Mouse (Mus musculus) ES-E14 (cell line): ENCODE data around the gene She. TPM values are rescaled to one million over a fixed set of nuclear protein-coding genes. Genes with fewer than 3 reads are reported as not detected.

ENCODE experiments used
- DNase-seq: peaks from one replicate; pipeline ENCODE4 v3.0.0-alpha.2; 2013; ENCODE audit warnings: low read depth, low spot score
- H3K27ac ChIP-seq: 2 replicates; pipeline ENCODE4 v1.5.1; 2012; ENCODE audit warnings: low read depth, mild to moderate bottlenecking, low read length, moderate library complexity, mixed read lengths; ENCODE audit not compliant: poor library complexity, insufficient read depth, severe bottlenecking
- H3K36me3 ChIP-seq: 2 replicates; pipeline ENCODE4 v1.6.1; 2012; ENCODE audit warnings: mild to moderate bottlenecking, low read length, moderate library complexity, mixed read lengths; ENCODE audit not compliant: control insufficient read depth, poor library complexity, insufficient read depth, severe bottlenecking
- H3K4me1 ChIP-seq, 2 experiments: fragments of 150-350 bp in 1 of 2; sonication (generic) in 1 of 2; 2 replicates each; pipeline ENCODE4 v1.6.1; 2012; ENCODE audit warnings: low read length in 2 of 2, mild to moderate bottlenecking in 1 of 2, mixed read lengths in 1 of 2; ENCODE audit not compliant: control insufficient read depth in 2 of 2, insufficient read depth in 2 of 2, poor library complexity in 1 of 2
- H3K4me3 ChIP-seq, 2 experiments: fragments of 150-350 bp in 1 of 2; sonication (generic) in 1 of 2; 2 replicates each; pipeline ENCODE4 v1.5.1; 2012; ENCODE audit warnings: low read length in 2 of 2, low read depth in 1 of 2, mild to moderate bottlenecking in 1 of 2, mixed read lengths in 1 of 2; ENCODE audit not compliant: insufficient read depth in 1 of 2, poor library complexity in 1 of 2, severe bottlenecking in 1 of 2
- H3K9ac ChIP-seq: 2 replicates; pipeline ENCODE4 v1.6.1; 2012; ENCODE audit warnings: low read depth, mild to moderate bottlenecking, low read length, mixed read lengths; ENCODE audit not compliant: poor library complexity, insufficient read depth, severe bottlenecking
- H3K9me3 ChIP-seq: fragments of 150-350 bp; sonication (generic); 2 replicates; pipeline ENCODE4 v1.6.1; 2012; ENCODE audit warnings: low read depth, mild to moderate bottlenecking, low read length; ENCODE audit not compliant: control insufficient read depth, insufficient read depth
- CHD2 ChIP-seq: IDR thresholded peaks from 2 replicates; pipeline ENCODE4 v1.6.1; 2014; ENCODE audit warnings: mild to moderate bottlenecking, low read depth, low read length, inconsistent platforms
- HCFC1 ChIP-seq: IDR thresholded peaks from 2 replicates; pipeline ENCODE4 v1.6.1; 2012; ENCODE audit warnings: low read length, inconsistent platforms, borderline replicate concordance; ENCODE audit not compliant: insufficient read depth
- MAFK ChIP-seq: IDR thresholded peaks from 2 replicates; pipeline ENCODE4 v1.6.1; 2014; ENCODE audit warnings: mild to moderate bottlenecking, low read depth, low read length, inconsistent platforms; ENCODE audit not compliant: insufficient read depth
- ZC3H11A ChIP-seq: IDR thresholded peaks from 2 replicates; pipeline ENCODE4 v1.6.1; 2012; ENCODE audit warnings: low read depth, mild to moderate bottlenecking, inconsistent platforms, low read length, borderline replicate concordance
- ZNF384 ChIP-seq: IDR thresholded peaks from 2 replicates; pipeline ENCODE4 v1.6.1; 2012; ENCODE audit warnings: low read depth, low read length, inconsistent platforms
- in situ Hi-C, 2 experiments: fragments of 600-800 bp; cut with MboI; formaldehyde crosslinking; loops; one replicate each; pipeline ENCODE4 v1.15.1; 2025; ENCODE audit warnings: low sequenced_read_pairs in 2 of 2, inconsistent platforms in 1 of 2; ENCODE audit not compliant: unreplicated experiment in 2 of 2
- total RNA-seq: library from RNA; depleted of rRNA; stranded (reverse); fragments of 300-350 nt; gene quantifications from 2 replicates; pipeline ENCODE4 v1.2.3, GENCODE M21; 2012

The She gene
- total RNA-seq, 1 experiment, result 2.6 TPM

- Histone ChIP-seq H3K4me1 (peaks cover 16 to 36% of the 10 kb centered on the region in 2 experiments), H3K9me3 (no peaks in the 10 kb centered on the region), H3K4me3 (peak overlapping the region; percentile 14 to 46; a peak in 3 of 4 replicates), H3K36me3 (no peaks in the 10 kb centered on the region), H3K27ac (peak overlapping the region; percentile 98), H3K9ac (peak overlapping the region; percentile 18)
- no peak for DNase-seq
- in situ Hi-C loops, result no loop called here
- no peak for TF ChIP-seq CHD2
- no peak for TF ChIP-seq HCFC1
- no peak for TF ChIP-seq MAFK
- no peak for TF ChIP-seq ZC3H11A
- TF ChIP-seq ZNF384, result no peak
These were observed 28.3 kb upstream of the She start for GRCm38 (mm10) chr3:89802876-89803275.

- Histone ChIP-seq H3K9ac (peak overlapping the region; percentile 26; the same call in 1 of the 2 replicates), H3K27ac (peak overlapping the region; percentile 49; the same call in 1 of the 2 replicates), H3K9me3 (no peaks in the 10 kb centered on the region), H3K4me1 (peaks cover 16 to 37% of the 10 kb centered on the region in 2 experiments), H3K4me3 (no peak overlapping the region), H3K36me3 (no peaks in the 10 kb centered on the region)
- in situ Hi-C loops, result no loop called here
- DNase-seq, result no peak
- no peak for TF ChIP-seq ZC3H11A
- peak; percentile 29; the same call in 1 of the 2 replicates for TF ChIP-seq MAFK
- no peak for TF ChIP-seq CHD2
- no peak for TF ChIP-seq ZNF384
- no peak for TF ChIP-seq HCFC1
These were observed 26.0 kb upstream of the She start for GRCm38 (mm10) chr3:89805179-89805578.

- Histone ChIP-seq H3K27ac (no peak overlapping the region), H3K4me1 (peaks cover 8 to 36% of the 10 kb centered on the region in 2 experiments), H3K36me3 (no peaks in the 10 kb centered on the region), H3K9ac (no peak overlapping the region), H3K4me3 (no peak overlapping the region), H3K9me3 (no peaks in the 10 kb centered on the region)
- DNase-seq, result no peak
- in situ Hi-C loops, result no loop called here
- peak; percentile 66 for TF ChIP-seq ZNF384
- no peak for TF ChIP-seq CHD2
These were observed 24.4 kb upstream of the She start for GRCm38 (mm10) chr3:89806751-89807150.

GRCm38 (mm10) chr3:89807171-89807570, 24.0 kb upstream of the She start:
- in situ Hi-C loops, result no loop called here
- no peak overlapping the region for H3K27ac ChIP-seq

GRCm38 (mm10) chr3:89807881-89808280, 23.3 kb upstream of the She start:
- Histone ChIP-seq H3K36me3 (no peaks in the 10 kb centered on the region), H3K9me3 (no peaks in the 10 kb centered on the region), H3K27ac (no peak overlapping the region; the same call in 1 of the 2 replicates), H3K4me1 (peaks cover 5 to 26% of the 10 kb centered on the region in 2 experiments), H3K4me3 (no peak overlapping the region), H3K9ac (no peak overlapping the region)
- DNase-seq, result no peak
- in situ Hi-C loops, result no loop called here
- TF ChIP-seq MAFK, result no peak
- TF ChIP-seq ZNF384, result no peak
- TF ChIP-seq HCFC1, result no peak
- TF ChIP-seq ZC3H11A, result no peak

More at GRCm38 (mm10) chr3:89807171-89807570, 24.0 kb upstream of the She start:
- Histone ChIP-seq H3K36me3 (no peaks in the 10 kb centered on the region), H3K4me3 (no peak overlapping the region), H3K9me3 (no peaks in the 10 kb centered on the region), H3K9ac (no peak overlapping the region), H3K4me1 (peaks cover 5 to 32% of the 10 kb centered on the region in 2 experiments)
- DNase-seq, result no peak
- TF ChIP-seq ZC3H11A (no peak), CHD2 (no peak), ZNF384 (no peak), MAFK (no peak), HCFC1 (no peak)
